Mouse (Mus musculus) CH12.LX (cell line): ENCODE data around the gene Fbxl17. TPM values are rescaled to one million over a fixed set of nuclear protein-coding genes. Genes with fewer than 3 reads are reported as not detected.

Source experiments
- DNase-seq: peaks from one replicate; pipeline ENCODE4 v3.0.0-alpha.2; 2013; ENCODE audit errors: extremely low read depth
- H3K27ac ChIP-seq: 2 replicates; pipeline ENCODE4 v1.5.1; 2012; ENCODE audit warnings: low read depth, mild to moderate bottlenecking, control low read depth, moderate library complexity; ENCODE audit not compliant: insufficient read depth
- H3K27me3 ChIP-seq: replicated peaks from 2 replicates; pipeline ENCODE3; 2012; ENCODE audit warnings: inconsistent platforms
- H3K36me3 ChIP-seq, 2 experiments: replicated peaks in 1 of 2; 2 replicates each; pipeline versions ENCODE3 to v1.6.1; 2012; ENCODE audit warnings: inconsistent platforms in 1 of 2, low read length in 1 of 2, mild to moderate bottlenecking in 1 of 2, mixed read lengths in 1 of 2, moderate library complexity in 1 of 2; ENCODE audit not compliant: control insufficient read depth in 1 of 2, insufficient read depth in 1 of 2
- H3K4me1 ChIP-seq, 2 experiments: 2 replicates each; pipeline ENCODE4 v1.6.1; 2012; ENCODE audit warnings: inconsistent platforms in 1 of 2, moderate library complexity in 1 of 2; ENCODE audit not compliant: insufficient read depth in 2 of 2, control insufficient read depth in 1 of 2
- H3K4me2 ChIP-seq: 2 replicates; pipeline ENCODE4 v1.6.1; 2012; ENCODE audit warnings: low read depth, mild to moderate bottlenecking, control low read depth; ENCODE audit not compliant: poor library complexity, insufficient read depth, severe bottlenecking
- H3K4me3 ChIP-seq, 3 experiments: fragments of 150-350 bp in 1 of 3; sonication (generic) in 1 of 3; replicated peaks in 1 of 3; 2 replicates each; pipeline versions ENCODE3 to v1.5.1; 2011 to 2012; ENCODE audit warnings: low read depth in 2 of 3, low read length in 2 of 3, mild to moderate bottlenecking in 2 of 3, moderate library complexity in 2 of 3, control low read depth in 1 of 3, improper control_type of control experiment in 1 of 3, inconsistent platforms in 1 of 3, mixed read lengths in 1 of 3; ENCODE audit not compliant: poor library complexity in 1 of 3
- H3K79me2 ChIP-seq: replicated peaks from 2 replicates; pipeline ENCODE4 v1.6.1; 2012; ENCODE audit warnings: mild to moderate bottlenecking, moderate library complexity; ENCODE audit not compliant: control insufficient read depth, poor library complexity, insufficient read depth, severe bottlenecking; ENCODE audit errors: extremely low read depth
- H3K9ac ChIP-seq: 2 replicates; pipeline ENCODE4 v1.6.1; 2012; ENCODE audit warnings: low read depth, mild to moderate bottlenecking, control low read depth, moderate library complexity; ENCODE audit not compliant: insufficient read depth
- H3K9me3 ChIP-seq: replicated peaks from 2 replicates; pipeline ENCODE3; 2012; ENCODE audit warnings: low read length, inconsistent platforms, mixed read lengths
- BHLHE40 ChIP-seq: IDR thresholded peaks from 2 replicates; pipeline ENCODE4 v1.6.1; 2011; ENCODE audit warnings: mild to moderate bottlenecking, low read depth, low read length, improper control_type of control experiment
- CHD2 ChIP-seq: IDR thresholded peaks from 2 replicates; pipeline ENCODE4 v1.6.1; 2011; ENCODE audit warnings: low read length, improper control_type of control experiment
- CTCF ChIP-seq, 2 experiments: IDR thresholded peaks in 1 of 2; conservative IDR thresholded peaks in 1 of 2; 2 replicates each; pipeline ENCODE4 v1.5.1; 2011 to 2012; ENCODE audit warnings: low read depth in 2 of 2, low read length in 2 of 2, improper control_type of control experiment in 1 of 2, inconsistent platforms in 1 of 2, mild to moderate bottlenecking in 1 of 2, moderate library complexity in 1 of 2
- E2F4 ChIP-seq: IDR thresholded peaks from 2 replicates; pipeline ENCODE4 v1.6.1; 2011; ENCODE audit warnings: low read depth, low read length, improper control_type of control experiment; ENCODE audit not compliant: insufficient replicate concordance
- ELF1 ChIP-seq: IDR thresholded peaks from 2 replicates; pipeline ENCODE4 v1.6.1; 2014; ENCODE audit warnings: low read depth, mild to moderate bottlenecking, inconsistent platforms, low read length, improper control_type of control experiment
- EP300 ChIP-seq: IDR thresholded peaks from 2 replicates; pipeline ENCODE4 v1.6.1; 2011; ENCODE audit warnings: low read length, improper control_type of control experiment
- GABPA ChIP-seq: IDR thresholded peaks from 2 replicates; pipeline ENCODE4 v1.6.1; 2012; ENCODE audit warnings: low read depth, low read length, improper control_type of control experiment, inconsistent platforms; ENCODE audit not compliant: insufficient replicate concordance
- JUN ChIP-seq: IDR thresholded peaks from 2 replicates; pipeline ENCODE4 v1.6.1; 2011; ENCODE audit warnings: low read depth, mild to moderate bottlenecking, low read length, improper control_type of control experiment, moderate library complexity; ENCODE audit not compliant: insufficient read depth
- KAT2A ChIP-seq: IDR thresholded peaks from 2 replicates; pipeline ENCODE4 v1.6.1; 2012; ENCODE audit warnings: low read length, improper control_type of control experiment, inconsistent platforms; ENCODE audit not compliant: insufficient replicate concordance
- MAFK ChIP-seq: IDR thresholded peaks from 2 replicates; pipeline ENCODE4 v1.6.1; 2011; ENCODE audit warnings: low read length, improper control_type of control experiment; ENCODE audit not compliant: insufficient replicate concordance
- MAX ChIP-seq: IDR thresholded peaks from 2 replicates; pipeline ENCODE4 v1.6.1; 2011; ENCODE audit warnings: low read length, improper control_type of control experiment
- MXI1 ChIP-seq: IDR thresholded peaks from 2 replicates; pipeline ENCODE4 v1.6.1; 2011; ENCODE audit warnings: mild to moderate bottlenecking, low read depth, low read length, improper control_type of control experiment
- MYC ChIP-seq: IDR thresholded peaks from 2 replicates; pipeline ENCODE4 v1.6.1; 2011; ENCODE audit warnings: low read depth, mild to moderate bottlenecking, improper control_type of control experiment, low read length
- NELFE ChIP-seq: IDR thresholded peaks from 2 replicates; pipeline ENCODE4 v1.6.1; 2011; ENCODE audit warnings: low read depth, low read length, improper control_type of control experiment
- PAX5 ChIP-seq: IDR thresholded peaks from 2 replicates; pipeline ENCODE4 v1.6.1; 2012; ENCODE audit warnings: low read length, inconsistent platforms, mixed read lengths
- RAD21 ChIP-seq: IDR thresholded peaks from 2 replicates; pipeline ENCODE4 v1.6.1; 2011; ENCODE audit warnings: low read depth, mild to moderate bottlenecking, low read length, improper control_type of control experiment, moderate library complexity
- SIN3A ChIP-seq: IDR thresholded peaks from 2 replicates; pipeline ENCODE4 v1.6.1; 2012; ENCODE audit warnings: low read length, improper control_type of control experiment, inconsistent platforms
- SMC3 ChIP-seq: IDR thresholded peaks from 2 replicates; pipeline ENCODE4 v1.6.1; 2011; ENCODE audit warnings: low read depth, low read length, improper control_type of control experiment
- TBP ChIP-seq: conservative IDR thresholded peaks from 2 replicates; pipeline ENCODE4 v1.6.1; 2011; ENCODE audit warnings: low read depth, low read length, improper control_type of control experiment
- TCF12 ChIP-seq: IDR thresholded peaks from 2 replicates; pipeline ENCODE4 v1.6.1; 2014; ENCODE audit warnings: low read depth, mild to moderate bottlenecking, inconsistent platforms, low read length, improper control_type of control experiment
- UBTF ChIP-seq: IDR thresholded peaks from 2 replicates; pipeline ENCODE4 v1.6.1; 2012; ENCODE audit warnings: low read depth, mild to moderate bottlenecking, inconsistent platforms, low read length, improper control_type of control experiment, moderate library complexity
- USF1 ChIP-seq: IDR thresholded peaks from 2 replicates; pipeline ENCODE4 v1.6.1; 2014; ENCODE audit warnings: low read depth, mild to moderate bottlenecking, inconsistent platforms, low read length, improper control_type of control experiment
- USF2 ChIP-seq: conservative IDR thresholded peaks from 2 replicates; pipeline ENCODE4 v1.6.1; 2011; ENCODE audit warnings: low read depth, low read length, improper control_type of control experiment
- ZKSCAN1 ChIP-seq: IDR thresholded peaks from 2 replicates; pipeline ENCODE4 v1.6.1; 2012; ENCODE audit warnings: low read depth, inconsistent platforms, low read length, improper control_type of control experiment, borderline replicate concordance
- ZMIZ1 ChIP-seq: IDR thresholded peaks from 2 replicates; pipeline ENCODE4 v1.6.1; 2012; ENCODE audit warnings: low read depth, mild to moderate bottlenecking, inconsistent platforms, low read length, improper control_type of control experiment
- dilution Hi-C: fragments of 300-500 bp; cut with MboI; formaldehyde crosslinking; loops from 2 replicates; pipeline ENCODE4 v1.14.3; 2020; ENCODE audit warnings: low sequenced_read_pairs; ENCODE audit not compliant: extremely low pct_unique_long_range_greater_than_20kb, extremely low pct_ligation_motif_present
- in situ Hi-C: fragments of 300-500 bp; cut with MboI; formaldehyde crosslinking; loops from 3 replicates; pipeline ENCODE4 v1.14.3; 2019; ENCODE audit warnings: low sequenced_read_pairs, low pct_ligation_motif_present, low pct_unique_long_range_greater_than_20kb, mixed read lengths
- polyA plus RNA-seq: library from polyadenylated mRNA; unstranded; fragments of >175 nt; gene quantifications from 2 replicates; pipeline ENCODE4 v1.2.1, GENCODE M21; 2012; ENCODE audit warnings: low read depth; ENCODE audit not compliant: insufficient read length
- total RNA-seq, 2 experiments: library from RNA; depleted of rRNA; stranded (reverse); fragments of 300-350 nt in 1 of 2; fragments of >200 nt in 1 of 2; gene quantifications; 2 replicates each; pipeline ENCODE4 v1.2.3; 2012 to 2014

Fbxl17 gene
- total and polyA plus RNA-seq, 3 experiments: 4.0 to 6.9 (median 4.3) TPM

- H3K4me3 ChIP-seq: no peak overlapping the region
- no peaks in the 10 kb centered on the region for H3K79me2 ChIP-seq
- H3K36me3 ChIP-seq: peaks cover 0 to 9% of the 10 kb centered on the region in 2 experiments
- TF ChIP-seq SMC3: no peak
- no peak for TF ChIP-seq MXI1
- TF ChIP-seq CTCF (conservative IDR thresholded peaks at IDR 0.05 in 1 of 2, IDR thresholded peaks at IDR 0.05 in 1 of 2; ENCODE audit: low read depth in 2 of 2, low read length in 2 of 2): no peak
- TF ChIP-seq TBP: no peak
- TF ChIP-seq KAT2A: no peak
- no peak for TF ChIP-seq PAX5
- TF ChIP-seq GABPA: no peak
- TF ChIP-seq UBTF: no peak
- no peak for TF ChIP-seq ZKSCAN1
- TF ChIP-seq SIN3A: no peak
- TF ChIP-seq MAFK: no peak
- no peak for TF ChIP-seq RAD21
- TF ChIP-seq EP300: no peak
- no peak for TF ChIP-seq CHD2
- no peak for TF ChIP-seq USF1
- TF ChIP-seq BHLHE40: no peak
- TF ChIP-seq E2F4: no peak
- no peak for TF ChIP-seq NELFE
- DNase-seq: no peak
- dilution Hi-C loops: no loop called here
- no peak overlapping the region for H3K9ac ChIP-seq
- H3K4me1 ChIP-seq: peaks cover 3 to 27% of the 10 kb centered on the region in 2 experiments; a peak in 3 of 4 replicates
- in situ Hi-C loops: no loop called here
- H3K27me3 ChIP-seq: no peaks in the 10 kb centered on the region
- H3K9me3 ChIP-seq: no peaks in the 10 kb centered on the region
- no peak overlapping the region for H3K4me2 ChIP-seq
- no peak overlapping the region for H3K27ac ChIP-seq
Measured at GRCm38 (mm10) chr17:63326227-63326626, 173.6 kb downstream of the Fbxl17 start.

GRCm38 (mm10) chr17:63324672-63325071, 175.1 kb downstream of the Fbxl17 start:
- H3K4me3 ChIP-seq: no peak overlapping the region
- H3K4me2 ChIP-seq: no peak overlapping the region
- TF ChIP-seq USF2: no peak
- TF ChIP-seq MXI1: no peak
- TF ChIP-seq MYC: no peak
- no peak for TF ChIP-seq GABPA
- no peak for TF ChIP-seq ELF1
- TF ChIP-seq TCF12: no peak
- no peak for TF ChIP-seq JUN
- TF ChIP-seq MAX: no peak
- no peak for TF ChIP-seq E2F4
- TF ChIP-seq KAT2A: no peak
- no peak for TF ChIP-seq ZMIZ1
- TF ChIP-seq UBTF: no peak
- TF ChIP-seq RAD21: no peak
- no peaks in the 10 kb centered on the region for H3K79me2 ChIP-seq
- dilution Hi-C loops (no loop called here), in situ Hi-C loops (loop anchor here (5.0 kb wide), 1 partner anchor 88 kb away; no protein-coding TSS in a partner anchor)
- H3K27me3 ChIP-seq: no peaks in the 10 kb centered on the region
- H3K4me1 ChIP-seq: peaks cover 3 to 22% of the 10 kb centered on the region in 2 experiments; a peak in 3 of 4 replicates
- peaks cover 0 to 9% of the 10 kb centered on the region in 2 experiments for H3K36me3 ChIP-seq
- no peak overlapping the region for H3K9ac ChIP-seq
- H3K9me3 ChIP-seq: no peaks in the 10 kb centered on the region
- H3K27ac ChIP-seq: no peak overlapping the region
- DNase-seq: no peak
